Mouse (Mus musculus) adrenal gland, postnatal 14 days (tissue): ENCODE results near the gene Ankrd2. TPM values are rescaled to one million over a fixed set of nuclear protein-coding genes. Genes with fewer than 3 reads are reported as not detected.
"Not testable (repeated sequence)": the region's sequence is repeated elsewhere in the genome, so short reads cannot be mapped to it uniquely, and the experiment has no call there.

Source experiments
- DNase-seq: peaks from one replicate; pipeline ENCODE4 v3.0.0; 2021; ENCODE audit warnings: mixed read lengths
- total RNA-seq: library from RNA; stranded (reverse); gene quantifications from 2 replicates; pipeline ENCODE4 v1.2.3, GENCODE M21; 2021

Ankrd2 gene
- total RNA-seq, 1 experiment from 2014 or later, result 0.82 TPM

- DNase-seq, result peak; percentile 72
These were observed 20.1 kb downstream of the Ankrd2 start for GRCm38 (mm10) chr19:42055881-42056280.

DNA sequence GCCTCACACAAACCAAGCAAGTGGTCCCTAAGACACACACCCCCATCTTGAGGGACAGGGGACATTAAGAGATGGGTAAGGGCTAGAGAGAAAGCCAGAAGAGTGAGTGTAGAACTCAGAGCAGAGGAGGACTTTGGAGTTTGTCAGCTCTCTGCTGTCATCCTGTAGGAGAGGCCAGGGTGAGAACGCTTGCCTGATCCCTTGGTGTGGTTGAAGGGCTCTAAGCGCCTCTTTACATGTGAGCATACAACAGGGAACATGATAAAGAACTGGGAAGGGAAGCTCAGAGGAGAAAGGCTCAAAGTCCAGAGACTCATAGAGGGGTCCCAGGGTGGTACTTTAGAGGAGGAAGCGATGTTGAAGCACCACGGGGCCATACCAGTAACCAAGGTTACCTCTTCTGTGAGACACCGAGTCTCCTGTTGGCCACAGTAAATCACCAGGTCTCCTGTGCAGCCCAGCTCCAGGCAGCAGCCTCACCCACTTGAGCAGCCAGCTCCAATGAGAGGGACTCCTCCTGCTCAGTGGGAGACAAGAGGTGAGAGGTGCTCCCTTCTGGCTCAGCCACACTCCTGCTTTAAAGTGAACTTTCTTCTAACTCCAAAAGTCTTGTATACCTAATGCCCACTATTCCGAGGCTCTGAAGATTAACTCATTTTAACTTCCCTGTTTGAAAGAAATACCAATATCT is 21.1 kb downstream of the Ankrd2 start:
- no peak for DNase-seq

DNA sequence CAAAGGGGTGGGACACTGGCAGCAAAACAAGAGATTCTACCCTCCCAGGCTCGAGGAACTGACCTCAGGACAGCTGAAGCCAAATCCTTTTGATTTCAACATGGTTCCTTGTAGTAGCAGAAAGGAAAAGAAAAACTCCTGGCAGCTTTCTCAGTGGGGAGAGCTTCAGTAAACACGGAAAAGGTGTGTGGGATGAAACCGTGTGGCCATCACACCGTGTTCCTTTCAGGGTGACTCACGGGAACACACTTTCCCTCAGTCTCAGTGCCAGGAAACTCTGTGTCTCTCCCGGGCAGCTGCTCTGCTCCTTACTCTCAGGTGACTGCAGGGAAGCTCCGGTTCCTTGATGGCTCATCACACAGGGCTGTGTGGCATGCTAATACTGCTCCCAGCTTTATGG is 22.6 kb downstream of the Ankrd2 start:
- no peak for DNase-seq

DNA sequence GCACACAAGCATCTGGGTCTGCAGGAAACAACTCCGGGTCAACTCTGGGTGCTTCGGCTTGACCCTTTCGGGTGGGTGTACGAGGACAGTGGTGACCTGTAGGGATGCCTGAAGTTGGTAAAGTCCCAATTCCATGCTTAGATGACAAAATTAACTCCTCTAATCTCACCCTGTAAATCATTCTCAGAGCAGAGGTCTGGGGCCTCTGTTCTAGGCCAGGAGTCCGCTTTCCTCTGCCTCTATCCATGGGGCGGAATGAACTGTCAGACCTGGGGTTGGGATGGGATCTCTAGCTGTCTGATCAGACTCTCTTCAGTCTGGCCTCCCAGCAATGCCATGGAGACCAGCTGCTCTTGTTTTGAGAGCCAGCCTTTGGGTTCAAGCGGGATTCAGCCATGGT is 25.6 kb downstream of the Ankrd2 start:
- DNase-seq, result no peak

DNA sequence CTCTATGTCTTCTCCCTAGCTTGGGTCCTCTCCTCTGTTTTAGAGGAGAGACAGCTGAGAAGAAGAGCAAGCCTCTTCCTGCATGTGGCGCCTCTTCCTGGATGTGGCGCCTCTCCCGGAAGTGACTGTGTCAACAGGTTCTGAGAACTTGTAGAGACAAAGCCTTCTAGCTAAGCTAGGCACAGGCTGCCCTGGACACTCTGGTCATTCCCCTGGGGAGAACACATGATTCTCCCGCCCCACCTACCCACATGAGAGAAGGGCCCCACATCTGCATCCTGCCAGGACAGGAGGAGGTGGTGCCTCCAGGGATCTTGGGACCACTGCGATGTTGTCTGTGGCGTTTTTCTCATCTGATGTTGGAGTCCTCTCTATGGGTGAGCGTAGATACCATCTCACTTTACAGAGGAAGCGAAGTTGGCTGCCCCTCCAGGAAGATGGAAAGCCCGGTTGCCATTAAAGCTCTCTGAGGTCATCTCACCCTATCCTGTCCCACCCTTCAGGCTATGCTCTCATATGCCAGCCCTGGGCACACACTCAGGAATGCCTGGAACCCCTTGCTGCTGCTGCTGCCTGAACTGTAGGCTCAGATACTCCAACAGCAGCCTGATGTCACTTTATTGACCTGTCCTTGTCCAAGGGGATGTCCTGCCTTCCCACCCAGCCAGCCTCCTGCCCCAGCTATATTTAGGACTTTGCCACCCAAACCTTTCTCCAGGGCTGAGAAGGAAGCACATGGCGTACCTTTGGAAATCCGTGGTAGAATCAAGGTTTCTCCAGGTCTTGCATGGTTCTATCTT is 32.8 kb downstream of the Ankrd2 start:
- no peak for DNase-seq

DNA sequence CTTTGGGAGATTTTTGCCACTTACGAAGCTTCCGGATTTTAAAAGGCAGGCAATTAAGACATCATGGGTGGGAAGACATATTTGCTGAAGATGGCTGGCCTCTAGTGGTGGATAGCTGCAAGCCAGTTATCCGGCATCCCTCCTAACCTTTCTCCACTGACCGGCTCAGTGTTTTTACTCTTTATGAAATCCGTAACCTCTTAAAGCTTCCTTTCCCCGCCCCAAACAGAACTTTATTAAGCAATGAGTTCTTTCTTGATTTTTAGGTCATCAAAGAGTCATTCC is 33.4 kb downstream of the Ankrd2 start:
- DNase-seq, result peak; percentile 36

DNA sequence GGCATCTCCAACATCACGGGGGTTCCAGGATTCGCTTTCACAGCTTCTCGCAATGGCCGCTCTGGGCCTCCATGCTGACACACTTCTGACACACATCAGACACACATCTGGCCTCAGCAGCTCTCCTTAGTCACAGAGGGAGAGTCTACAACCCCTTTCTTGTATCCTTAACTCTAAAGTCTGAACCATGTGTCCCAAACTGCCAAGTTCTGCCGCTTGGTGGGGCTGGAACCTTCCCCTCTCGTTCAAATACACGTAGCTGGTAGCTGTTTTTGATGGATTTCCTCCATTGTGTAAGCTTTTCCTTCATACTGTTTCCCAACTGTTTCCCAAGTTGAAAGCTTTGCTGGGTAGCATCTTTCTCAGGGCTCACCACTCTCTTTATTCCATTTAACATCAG is 35.4 kb downstream of the Ankrd2 start:
- no peak for DNase-seq

DNA sequence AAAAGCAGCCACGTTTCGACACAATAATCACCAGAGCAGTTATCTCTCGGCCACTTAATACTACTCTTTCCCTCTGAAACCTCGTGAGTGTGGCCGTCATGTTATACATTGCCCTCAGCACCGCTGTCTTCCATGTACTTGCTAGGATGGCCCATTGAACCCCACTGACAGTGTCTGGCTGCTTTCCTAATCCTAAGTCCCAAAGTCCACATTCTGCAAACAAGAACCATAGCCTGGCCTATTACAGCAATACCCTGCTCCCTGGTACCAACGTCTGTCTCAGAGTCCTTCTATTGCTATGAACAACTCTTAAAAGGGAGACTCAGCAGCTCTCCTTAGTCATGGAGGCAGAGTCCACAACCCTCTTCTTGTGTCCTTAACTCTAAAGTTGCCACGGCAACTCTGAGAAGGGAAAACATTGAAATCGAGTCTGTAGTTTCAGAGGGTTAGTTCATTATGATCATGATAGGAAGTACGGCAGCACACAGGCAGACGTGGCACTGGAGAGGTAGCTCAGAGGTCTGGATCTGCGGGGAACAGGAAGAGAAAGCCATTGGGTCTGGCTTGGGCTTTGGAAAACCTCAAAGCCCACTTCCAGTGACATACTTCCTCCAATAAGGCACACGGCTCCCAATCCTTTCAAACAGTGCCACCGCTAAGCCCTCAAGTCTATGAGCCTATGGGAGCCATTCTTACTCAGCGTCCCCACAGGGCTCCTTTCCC is 36.2 kb downstream of the Ankrd2 start:
- no peak for DNase-seq

- DNase-seq, result peak; percentile 58
These were observed 37.0 kb downstream of the Ankrd2 start for GRCm38 (mm10) chr19:42072802-42073201.

GRCm38 (mm10) chr19:42075051-42075450 is 39.3 kb downstream of the Ankrd2 start:
- no peak for DNase-seq

DNA sequence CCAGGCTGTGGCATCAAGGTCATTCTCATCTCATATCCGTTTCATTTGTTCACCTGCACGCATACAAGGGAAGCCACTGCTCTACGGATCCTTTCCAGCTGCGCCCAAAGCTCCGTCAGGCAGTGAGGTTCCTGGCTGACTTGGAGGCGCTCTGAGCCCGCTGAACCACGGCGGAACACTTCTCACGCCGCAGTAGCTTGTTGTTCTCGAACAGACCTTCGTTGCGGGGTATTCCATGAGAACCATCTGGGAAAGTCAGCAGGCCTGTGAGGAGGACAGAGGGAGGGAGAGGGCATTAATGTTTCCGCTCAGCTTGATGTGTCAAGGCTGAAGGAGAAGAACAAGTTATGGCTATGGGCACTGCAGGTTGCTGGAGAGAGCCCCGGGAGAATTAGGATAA is 40.2 kb downstream of the Ankrd2 start:
- no peak for DNase-seq

DNA sequence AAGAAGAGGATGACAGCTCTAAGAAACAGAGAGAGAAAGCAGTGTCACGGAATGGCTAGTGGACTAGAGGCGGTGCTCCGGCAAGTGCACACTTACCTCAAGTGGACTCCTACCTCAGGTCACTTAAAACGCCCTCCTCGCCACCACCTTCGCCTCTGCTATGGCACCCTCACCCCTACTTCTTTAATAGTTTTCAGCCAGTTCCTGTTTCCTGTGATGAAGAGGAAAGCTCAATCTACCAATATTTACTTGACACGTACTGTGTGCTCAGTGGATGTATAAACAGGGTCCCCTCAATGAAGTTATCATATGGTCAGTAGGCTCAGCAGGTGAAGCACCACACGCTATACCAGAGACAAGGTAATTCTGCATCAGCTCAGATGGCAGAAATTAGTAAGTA is 42.8 kb downstream of the Ankrd2 start:
- DNase-seq, result no peak

DNA sequence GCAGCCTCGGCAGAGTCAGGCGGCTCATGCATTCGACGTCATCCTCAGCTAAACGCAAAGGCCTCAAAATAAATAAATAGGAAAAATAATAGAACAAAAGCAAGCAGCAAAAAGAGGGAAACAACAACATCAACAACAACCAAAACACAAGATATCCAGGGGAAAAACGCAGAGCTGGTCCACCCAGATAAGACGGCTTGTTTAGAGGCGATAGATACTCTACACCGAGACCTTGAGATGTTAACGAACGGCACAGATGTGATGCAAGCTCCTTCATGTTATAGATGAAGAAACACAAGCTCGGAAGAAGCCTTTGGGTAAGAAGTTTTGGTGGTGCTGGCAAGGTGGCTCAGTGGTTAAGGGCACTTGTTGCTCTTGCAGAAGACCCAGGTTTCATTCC is 43.2 kb downstream of the Ankrd2 start:
- no peak for DNase-seq

DNA sequence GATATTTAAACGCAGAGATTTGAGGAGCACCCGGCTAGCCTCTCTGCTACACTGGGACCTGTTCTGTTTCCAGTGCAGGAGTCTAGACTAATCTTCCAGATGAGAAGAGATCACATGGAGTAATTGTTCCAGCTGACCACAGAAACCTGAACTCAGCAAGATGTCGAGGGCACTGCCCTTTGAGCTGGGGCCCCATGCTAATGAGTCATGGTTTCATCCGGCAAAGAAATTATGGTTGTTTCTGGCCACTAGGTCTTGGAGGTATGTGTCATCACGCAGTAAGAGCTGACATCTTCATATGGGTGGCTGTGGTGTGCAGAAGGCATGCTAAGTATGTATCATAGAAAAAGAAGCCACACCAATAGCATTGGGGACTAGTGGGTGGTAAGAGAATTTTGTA is 44.1 kb downstream of the Ankrd2 start:
- DNase-seq, result peak; percentile 24

DNA sequence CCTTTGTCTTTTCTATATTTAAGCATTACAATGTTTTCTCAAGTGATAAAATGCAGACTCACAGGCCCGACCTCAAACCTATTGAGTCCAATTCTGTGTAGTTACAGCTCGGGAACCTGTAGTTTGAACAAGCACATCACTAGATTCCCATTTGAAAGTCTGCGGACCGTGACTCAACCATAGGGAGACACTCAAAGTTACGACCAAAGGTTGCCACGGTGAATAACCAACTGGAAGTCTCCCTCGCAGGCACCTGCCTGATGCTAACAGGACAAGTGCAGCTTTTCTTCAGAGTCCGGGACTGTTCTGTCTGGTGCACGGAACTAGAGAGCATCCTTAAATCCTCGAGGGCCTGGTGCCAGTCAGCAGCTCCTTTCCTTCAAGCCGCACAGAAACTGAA is 44.7 kb downstream of the Ankrd2 start:
- no peak for DNase-seq

GRCm38 (mm10) chr19:42081613-42082012 is 45.8 kb downstream of the Ankrd2 start:
- not testable (repeated sequence) for DNase-seq

DNA sequence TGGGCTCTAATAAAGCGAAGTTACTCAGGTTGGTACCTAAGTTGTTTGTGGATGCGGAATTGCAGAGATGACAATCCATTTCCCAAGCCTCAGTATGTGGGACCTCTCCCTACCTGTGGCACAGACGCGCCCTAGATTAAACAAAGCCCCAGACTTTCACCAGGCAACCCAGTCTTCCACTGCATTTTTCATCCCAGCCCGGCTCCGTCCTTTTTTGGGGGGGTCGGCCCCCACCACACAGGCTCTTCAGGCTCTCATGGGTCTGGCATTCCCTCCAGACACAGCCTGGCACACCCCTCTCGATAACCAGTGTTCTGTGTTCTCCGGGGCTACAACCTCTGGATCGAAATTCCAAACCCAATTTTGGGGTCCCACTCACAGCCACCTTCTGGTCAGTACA is 49.9 kb downstream of the Ankrd2 start:
- no peak for DNase-seq

GRCm38 (mm10) chr19:42086166-42086565 is 50.4 kb downstream of the Ankrd2 start, which contains the start of gene Morn4:
TSS of gene Morn4 (minus strand) at chr19:42086357.
- peak; percentile 93 for DNase-seq

DNA sequence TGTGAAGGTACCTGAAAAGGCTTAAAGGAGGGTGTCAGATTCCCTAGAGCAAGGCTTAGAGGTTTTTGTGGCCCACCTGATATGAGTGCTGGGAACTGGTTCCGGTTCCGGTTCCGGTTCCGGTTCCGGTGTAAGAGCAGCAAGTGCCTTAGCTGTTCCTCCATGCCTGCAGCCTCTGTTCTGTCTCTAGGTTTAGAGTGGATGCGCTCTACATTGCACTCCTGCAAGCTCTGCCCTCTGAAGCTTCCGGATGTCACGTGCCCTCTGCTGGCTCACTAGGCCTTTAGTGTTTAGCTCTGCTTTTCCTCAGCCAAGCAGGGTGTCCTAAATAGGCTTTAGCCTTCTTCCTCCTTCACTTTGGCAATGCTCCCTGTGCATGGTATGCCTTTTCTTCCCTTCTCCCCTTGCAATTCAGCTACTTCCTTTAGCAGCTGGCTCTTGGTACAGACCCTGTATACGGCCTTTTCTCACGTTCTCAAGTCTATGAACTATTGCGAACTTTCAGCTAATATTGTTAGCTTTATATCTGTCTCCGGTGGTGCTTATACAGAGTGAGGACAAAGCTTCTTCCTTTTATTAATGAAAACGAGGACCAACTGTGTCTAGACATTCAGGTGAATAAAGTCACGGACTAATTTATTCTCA is 53.4 kb downstream of the Ankrd2 start:
- DNase-seq, result peak; percentile 67

DNA sequence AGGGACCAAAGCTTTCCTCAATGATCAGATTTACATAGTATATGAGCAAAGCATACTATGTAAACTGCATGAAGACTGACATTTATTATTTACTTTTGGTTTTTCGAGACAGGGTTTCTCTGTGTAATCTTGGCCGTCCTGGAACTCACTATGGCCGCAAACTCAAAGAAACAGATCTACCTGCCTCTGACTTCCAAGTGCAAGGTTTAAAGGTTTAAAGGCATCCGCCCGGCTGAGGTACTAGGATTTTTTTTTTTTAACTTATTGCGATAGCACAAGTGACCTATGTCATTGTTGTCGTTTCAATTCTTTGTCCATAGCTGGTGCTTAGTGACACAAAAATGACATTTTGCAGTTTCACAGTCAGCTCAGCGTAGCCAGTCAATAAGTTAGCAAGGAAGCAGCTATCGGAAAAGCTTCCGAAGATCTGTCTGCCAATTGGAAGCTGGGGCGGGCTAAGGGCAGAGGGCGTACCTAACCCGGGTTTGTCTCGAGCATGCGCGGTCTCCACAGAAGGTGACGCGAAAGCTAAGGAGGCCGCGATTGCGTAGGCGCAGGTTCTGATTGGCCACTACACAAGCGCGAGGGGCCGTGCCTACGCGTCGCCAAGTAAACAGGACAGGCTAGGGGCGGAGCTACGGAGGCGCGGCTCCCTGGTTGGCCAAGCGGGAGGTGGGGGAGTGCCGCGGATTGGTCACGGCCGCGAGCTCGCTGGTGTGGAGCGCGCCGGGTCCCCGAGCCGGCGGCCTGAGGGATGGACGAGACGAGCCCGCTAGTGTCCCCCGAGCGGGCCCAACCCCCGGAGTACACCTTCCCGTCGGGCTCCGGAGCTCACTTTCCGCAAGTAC is 54.2 kb downstream of the Ankrd2 start, which contains the start of gene Pi4k2a:
Gene Pi4k2a, plus strand, starts transcription at position 723 of the 848 bp plus-strand sequence.
- DNase-seq, result peak; percentile 99

GRCm38 (mm10) chr19:42090637-42091141 is 54.9 kb downstream of the Ankrd2 start:
- DNase-seq, result peak; percentile 65
